Comparison of ENCODE assay signal across 19 mouse cellular contexts in genomic region chr1:126011661-126012091, GRCm38 (mm10).
A peak's percentile ranks its signal among the peaks of the same experiment; 100 is the strongest.
DNase-seq lines count a peak whose midpoint lies in the region; ATAC-seq lines count a peak whose summit lies in the region.
"Had no signal": no experiment of that assay in that cellular context is flagged by ENCODE, and none has a peak within 500 bp of the region (broad histone marks: within the 10 kb centered on the region; RNA-seq: fewer than 3 reads in every experiment).

No protein-coding gene starts in this region.

- H3K4me2 ChIP-seq in forebrain, embryonic 11.5 days (ENCODE audit: low read depth, low read length, severe bottlenecking), result no peak overlapping the region
- no peak overlapping the region for H3K4me2 ChIP-seq in midbrain, embryonic 14.5 days (ENCODE audit: low read length)
- H3K4me2 ChIP-seq: heart, embryonic 13.5 days; hindbrain, embryonic 15.5 days had no signal

- H3K27ac ChIP-seq in forebrain, embryonic 11.5 days (ENCODE audit: low read depth, low read length), result no peak overlapping the region
- no peak overlapping the region for H3K27ac ChIP-seq in forebrain, embryonic 10.5 days
- H3K27ac ChIP-seq in midbrain, embryonic 14.5 days (replicated peaks; ENCODE audit: low read depth, low read length), result no peak overlapping the region
- H3K27ac ChIP-seq in midbrain, embryonic 10.5 days (replicated peaks), result no peak overlapping the region
- H3K27ac ChIP-seq: embryonic facial prominence, embryonic 10.5 days; heart, embryonic 13.5 days; hindbrain, embryonic 15.5 days had no signal

- DNase-seq in forebrain, embryonic 11.5 days (ENCODE audit: low spot score), result no peak
- no peak for DNase-seq in forebrain, embryonic 10.5 days (ENCODE audit: extremely low spot score, low spot score)
- DNase-seq in midbrain, embryonic 14.5 days, result peak; percentile 23
- DNase-seq in midbrain, embryonic 10.5 days (ENCODE audit: low spot score), result no peak
- peak; percentile 12 for DNase-seq in retina, embryonic 14.5 days (ENCODE audit: low spot score)
- no peak for DNase-seq in kidney, adult 8-10 months
- DNase-seq: adrenal gland, postnatal 14 days; B cell, adult 2 months; cerebellum, adult 2 months; cerebellum, postnatal 10 days; gastrocnemius, postnatal 14 days; heart, postnatal 36 days had no signal

- peak; percentile 46 for ATAC-seq in forebrain, embryonic 11.5 days (replicated peaks; ENCODE audit: low FRiP score)
- 0 out of 2 replicates have a peak, but pooled peaks have one; percentile 31 for ATAC-seq in midbrain, embryonic 14.5 days (ENCODE audit: low FRiP score, low TSS enrichment)
- ATAC-seq in CD4-positive, CD25-positive, alpha-beta regulatory T cell, adult 4 months, result no peak
- ATAC-seq: activated CD4-positive, CD25-positive, alpha-beta regulatory T cell, adult 4 months; intestine, embryonic 16.5 days; Patski had no signal

- 55% methylated on average over 5 of the region's 5 CpGs for WGBS in forebrain, embryonic 11.5 days
- 83% methylated on average over 5 of the region's 5 CpGs for WGBS in forebrain, embryonic 10.5 days
- WGBS in midbrain, embryonic 14.5 days, result 45% methylated on average over 5 of the region's 5 CpGs
- 91% methylated on average over 5 of the region's 5 CpGs for WGBS in midbrain, embryonic 10.5 days

- no peak overlapping the region for H3K9ac ChIP-seq in forebrain, embryonic 11.5 days (ENCODE audit: low read length)
- H3K9ac ChIP-seq in midbrain, embryonic 14.5 days (replicated peaks; ENCODE audit: low read length), result no peak overlapping the region
- H3K9ac ChIP-seq: heart, embryonic 13.5 days; hindbrain, embryonic 15.5 days had no signal

- H3K36me3 ChIP-seq in forebrain, embryonic 11.5 days (ENCODE audit: control insufficient read depth, insufficient read depth, low read length), result no peaks in the 10 kb centered on the region
- no peaks in the 10 kb centered on the region for H3K36me3 ChIP-seq in forebrain, embryonic 10.5 days (replicated peaks)
- H3K36me3 ChIP-seq in midbrain, embryonic 14.5 days (ENCODE audit: control insufficient read depth, insufficient read depth, low read length), result no peaks in the 10 kb centered on the region
- peaks cover 8% of the 10 kb centered on the region; the same call in 1 of the 2 replicates for H3K36me3 ChIP-seq in midbrain, embryonic 10.5 days
- H3K36me3 ChIP-seq: embryonic facial prominence, embryonic 10.5 days; heart, embryonic 13.5 days; hindbrain, embryonic 15.5 days had no signal

- no peaks in the 10 kb centered on the region for H3K9me3 ChIP-seq in forebrain, embryonic 11.5 days (ENCODE audit: control insufficient read depth, low read length)
- no peaks in the 10 kb centered on the region for H3K9me3 ChIP-seq in forebrain, embryonic 10.5 days
- no peaks in the 10 kb centered on the region for H3K9me3 ChIP-seq in midbrain, embryonic 14.5 days (ENCODE audit: control insufficient read depth, low read length)
- H3K9me3 ChIP-seq in midbrain, embryonic 10.5 days (replicated peaks), result no peaks in the 10 kb centered on the region
- H3K9me3 ChIP-seq: embryonic facial prominence, embryonic 10.5 days; heart, embryonic 13.5 days; hindbrain, embryonic 15.5 days had no signal

- H3K27me3 ChIP-seq in forebrain, embryonic 11.5 days (ENCODE audit: control insufficient read depth, insufficient read depth, low read length), result no peaks in the 10 kb centered on the region
- no peaks in the 10 kb centered on the region for H3K27me3 ChIP-seq in forebrain, embryonic 10.5 days (ENCODE audit: poor library complexity, severe bottlenecking)
- no peaks in the 10 kb centered on the region for H3K27me3 ChIP-seq in midbrain, embryonic 14.5 days (ENCODE audit: control insufficient read depth, insufficient read depth, low read length)
- H3K27me3 ChIP-seq in midbrain, embryonic 10.5 days (ENCODE audit: low read depth, poor library complexity, severe bottlenecking), result no peaks in the 10 kb centered on the region
- H3K27me3 ChIP-seq: heart, embryonic 13.5 days; hindbrain, embryonic 15.5 days; Patski had no signal

- H3K4me1 ChIP-seq in forebrain, embryonic 11.5 days (replicated peaks; ENCODE audit: control insufficient read depth, insufficient read depth, low read length), result no peaks in the 10 kb centered on the region
- 0 out of 2 replicates have a peak, but pooled peaks cover 5% of the 10 kb centered on the region for H3K4me1 ChIP-seq in forebrain, embryonic 10.5 days
- H3K4me1 ChIP-seq in midbrain, embryonic 14.5 days (ENCODE audit: control insufficient read depth, insufficient read depth, low read length), result no peaks in the 10 kb centered on the region
- H3K4me1 ChIP-seq in midbrain, embryonic 10.5 days, result no peaks in the 10 kb centered on the region
- H3K4me1 ChIP-seq: embryonic facial prominence, embryonic 10.5 days; heart, embryonic 13.5 days; hindbrain, embryonic 15.5 days had no signal

- no peak overlapping the region for H3K4me3 ChIP-seq in forebrain, embryonic 11.5 days (ENCODE audit: low read depth, low read length)
- H3K4me3 ChIP-seq in forebrain, embryonic 10.5 days, result no peak overlapping the region
- H3K4me3 ChIP-seq in midbrain, embryonic 14.5 days (replicated peaks; ENCODE audit: low read depth, low read length), result no peak overlapping the region
- no peak overlapping the region for H3K4me3 ChIP-seq in midbrain, embryonic 10.5 days
- H3K4me3 ChIP-seq: embryonic facial prominence, embryonic 10.5 days; heart, embryonic 13.5 days; hindbrain, embryonic 15.5 days had no signal

Comparison
In these comparisons a context has a peak if more than half of its experiments do, and no peak if none do; other contexts are left out.
1. DNase-seq: peak in midbrain, embryonic 14.5 days (single experiment) and retina, embryonic 14.5 days (single experiment); none in forebrain, embryonic 11.5 days (single experiment), forebrain, embryonic 10.5 days (single experiment), midbrain, embryonic 10.5 days (single experiment) and kidney, adult 8-10 months (0 of 2).